Mouse (Mus musculus): ENCODE data around the gene Plekha4. TPM values are rescaled to one million over a fixed set of nuclear protein-coding genes. Genes with fewer than 3 reads are reported as not detected.
A peak's percentile ranks its signal among the peaks of the same experiment; 100 is the strongest.
"Not testable (repeated sequence)": the region's sequence is repeated elsewhere in the genome, so short reads cannot be mapped to it uniquely, and the experiment has no call there.

Plekha4 gene
- polyA plus RNA-seq, 1 experiment from 2014 or later = 1.1 TPM

- ATAC-seq (replicated peaks; ENCODE audit: insufficient number of reproducible peaks, low FRiP score, low TSS enrichment); H3K4me2 ChIP-seq; H3K9ac ChIP-seq (ENCODE audit: low read depth, low read length); H3K4me3 ChIP-seq (ENCODE audit: low read depth, low read length); H3K9me3 ChIP-seq (replicated peaks; ENCODE audit: control insufficient read depth, low read length); H3K27me3 ChIP-seq (ENCODE audit: control insufficient read depth, insufficient read depth, low read length); H3K27ac ChIP-seq (ENCODE audit: low read depth, low read length); H3K36me3 ChIP-seq (ENCODE audit: control insufficient read depth, insufficient read depth, low read length); H3K4me1 ChIP-seq (ENCODE audit: control insufficient read depth, insufficient read depth, low read length): not testable (repeated sequence)
- WGBS (ENCODE audit: insufficient replicate concordance) = 67% methylated on average over 5 of the region's 5 CpGs
These were observed 9.3 kb upstream of the Plekha4 start for GRCm38 (mm10) chr7:45516846-45517245.

DNA sequence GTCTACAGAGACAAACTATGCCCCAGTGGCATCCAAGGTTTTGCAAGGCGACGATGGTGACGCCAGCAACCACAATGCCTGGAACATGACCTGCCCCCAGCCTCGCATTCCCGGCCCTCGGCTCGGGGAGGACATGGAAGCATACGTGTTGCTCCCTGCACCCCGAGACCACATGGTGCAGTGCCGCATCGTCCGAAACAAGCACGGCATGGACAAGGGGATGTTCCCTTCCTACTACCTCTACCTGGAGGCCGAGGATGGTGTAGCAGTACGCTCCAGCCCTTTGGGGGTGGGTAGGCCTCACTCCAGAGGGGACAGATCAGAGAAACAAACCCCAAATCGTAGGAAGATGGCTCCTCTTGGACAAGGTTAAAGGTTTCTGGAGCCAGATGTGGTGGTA, 7.5 kb upstream of the Plekha4 start:
- H3K27me3 ChIP-seq (ENCODE audit: control insufficient read depth, insufficient read depth, low read length) = no peaks in the 10 kb centered on the region
- H3K4me2 ChIP-seq = no peak overlapping the region
- no peak overlapping the region for H3K9ac ChIP-seq (ENCODE audit: low read depth, low read length)
- H3K36me3 ChIP-seq (ENCODE audit: control insufficient read depth, insufficient read depth, low read length) = no peaks in the 10 kb centered on the region
- peaks cover 10% of the 10 kb centered on the region for H3K4me1 ChIP-seq (ENCODE audit: control insufficient read depth, insufficient read depth, low read length)
- no peak overlapping the region for H3K27ac ChIP-seq (ENCODE audit: low read depth, low read length)
- no peak for ATAC-seq (replicated peaks; ENCODE audit: insufficient number of reproducible peaks, low FRiP score, low TSS enrichment)
- no peaks in the 10 kb centered on the region for H3K9me3 ChIP-seq (replicated peaks; ENCODE audit: control insufficient read depth, low read length)
- H3K4me3 ChIP-seq (ENCODE audit: low read depth, low read length) = no peak overlapping the region
- 93% methylated on average over 16 of the region's 16 CpGs for WGBS (ENCODE audit: insufficient replicate concordance)

DNA sequence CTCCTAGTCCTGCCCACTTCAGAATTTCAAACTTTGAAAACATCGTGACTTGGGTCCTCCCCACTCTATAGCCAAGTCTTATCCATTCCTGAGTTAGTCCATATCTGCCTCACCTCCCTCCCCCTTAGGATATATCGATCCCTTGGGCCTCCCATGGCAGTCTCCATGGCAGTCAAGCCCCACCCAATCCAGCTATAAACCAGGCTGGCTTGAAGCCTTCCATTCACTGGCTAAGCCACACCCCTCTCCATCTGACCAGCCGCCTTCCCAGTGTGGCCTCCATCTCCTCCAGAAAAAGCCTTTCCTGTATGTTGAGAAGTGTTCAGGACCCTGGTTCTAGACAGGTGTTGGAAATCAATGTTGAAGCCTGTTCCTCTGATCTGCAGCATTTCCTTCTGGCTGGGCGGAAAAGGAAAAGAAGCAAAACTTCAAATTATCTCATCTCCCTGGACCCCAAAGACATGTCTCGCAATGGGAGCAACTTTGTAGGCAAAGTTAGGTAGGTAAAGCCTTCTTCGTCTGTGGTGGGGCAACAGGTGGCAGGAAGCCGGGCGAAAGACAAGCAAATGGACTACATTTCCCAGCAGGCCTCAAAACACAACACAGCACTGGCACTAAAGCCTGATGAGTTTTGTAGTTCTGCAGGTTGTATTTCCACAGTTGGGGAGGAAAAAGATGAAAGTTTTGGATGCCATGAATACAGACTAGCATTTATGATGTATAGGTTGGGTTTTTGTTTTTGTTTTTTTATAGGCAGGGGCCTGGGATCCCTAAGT, 6.6 kb upstream of the Plekha4 start:
- no peaks in the 10 kb centered on the region for H3K9me3 ChIP-seq (replicated peaks; ENCODE audit: control insufficient read depth, low read length)
- 71% methylated on average over 8 of the region's 8 CpGs for WGBS (ENCODE audit: insufficient replicate concordance)

GRCm38 (mm10) chr7:45520605-45521004, 5.5 kb upstream of the Plekha4 start:
- Histone ChIP-seq H3K27ac (ENCODE audit: low read depth, low read length) (no peak overlapping the region), H3K9ac (ENCODE audit: low read depth, low read length) (no peak overlapping the region), H3K27me3 (ENCODE audit: control insufficient read depth, insufficient read depth, low read length) (no peaks in the 10 kb centered on the region), H3K4me2 (no peak overlapping the region), H3K4me3 (ENCODE audit: low read depth, low read length) (no peak overlapping the region), H3K36me3 (ENCODE audit: control insufficient read depth, insufficient read depth, low read length) (no peaks in the 10 kb centered on the region), H3K9me3 (replicated peaks; ENCODE audit: control insufficient read depth, low read length) (no peaks in the 10 kb centered on the region), H3K4me1 (ENCODE audit: control insufficient read depth, insufficient read depth, low read length) (peaks cover 18% of the 10 kb centered on the region)
- no peak for ATAC-seq (replicated peaks; ENCODE audit: insufficient number of reproducible peaks, low FRiP score, low TSS enrichment)
- 90% methylated on average over 7 of the region's 7 CpGs for WGBS (ENCODE audit: insufficient replicate concordance)

More for the DNA sequence above, 6.6 kb upstream of the Plekha4 start:
- Histone ChIP-seq H3K27ac (ENCODE audit: low read depth, low read length) (no peak overlapping the region), H3K9ac (ENCODE audit: low read depth, low read length) (no peak overlapping the region), H3K4me3 (ENCODE audit: low read depth, low read length) (no peak overlapping the region), H3K27me3 (ENCODE audit: control insufficient read depth, insufficient read depth, low read length) (no peaks in the 10 kb centered on the region), H3K4me1 (ENCODE audit: control insufficient read depth, insufficient read depth, low read length) (peaks cover 12% of the 10 kb centered on the region), H3K4me2 (no peak overlapping the region), H3K36me3 (ENCODE audit: control insufficient read depth, insufficient read depth, low read length) (no peaks in the 10 kb centered on the region)
- ATAC-seq (replicated peaks; ENCODE audit: insufficient number of reproducible peaks, low FRiP score, low TSS enrichment) = no peak

DNA sequence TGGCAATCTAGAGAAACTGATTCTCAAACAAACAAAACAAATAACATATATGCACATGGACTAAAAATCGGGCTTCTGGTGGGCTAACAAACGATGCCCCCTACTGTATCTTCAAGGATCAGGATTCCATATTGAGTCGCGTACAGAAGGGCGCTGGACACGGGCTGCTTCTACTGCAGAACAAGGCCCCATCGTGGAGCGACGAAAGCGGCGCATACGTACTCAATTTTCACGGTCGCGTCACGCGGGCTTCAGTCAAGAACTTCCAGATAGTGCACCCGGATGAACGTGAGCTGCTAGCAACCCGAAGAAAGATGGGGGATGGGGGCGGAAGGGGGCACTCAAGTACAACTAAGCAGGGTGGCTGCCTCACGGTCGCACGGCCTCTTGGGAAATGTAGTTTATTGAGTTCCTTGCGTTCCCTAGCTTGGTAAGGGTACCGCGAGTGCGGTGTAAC, 4.4 kb upstream of the Plekha4 start:
- ATAC-seq (replicated peaks; ENCODE audit: insufficient number of reproducible peaks, low FRiP score, low TSS enrichment) = no peak
- under 1% methylated on average over 28 of the region's 28 CpGs for WGBS (ENCODE audit: insufficient replicate concordance)
- no peaks in the 10 kb centered on the region for H3K27me3 ChIP-seq (ENCODE audit: control insufficient read depth, insufficient read depth, low read length)
- H3K27ac ChIP-seq (ENCODE audit: low read depth, low read length) = peak overlapping the region; percentile 82
- peaks cover 14% of the 10 kb centered on the region for H3K4me1 ChIP-seq (ENCODE audit: control insufficient read depth, insufficient read depth, low read length)
- no peaks in the 10 kb centered on the region for H3K36me3 ChIP-seq (ENCODE audit: control insufficient read depth, insufficient read depth, low read length)
- H3K9me3 ChIP-seq (replicated peaks; ENCODE audit: control insufficient read depth, low read length) = no peaks in the 10 kb centered on the region
- H3K4me2 ChIP-seq = peak overlapping the region; percentile 64
- H3K9ac ChIP-seq (ENCODE audit: low read depth, low read length) = peak overlapping the region; percentile 80
- peak overlapping the region; percentile 57 for H3K4me3 ChIP-seq (ENCODE audit: low read depth, low read length)

GRCm38 (mm10) chr7:45522194-45522752, 3.9 kb upstream of the Plekha4 start:
- 53% methylated on average over 16 of the region's 16 CpGs for WGBS (ENCODE audit: insufficient replicate concordance)
- peak overlapping the region; percentile 57 for H3K4me3 ChIP-seq (ENCODE audit: low read depth, low read length)

DNA sequence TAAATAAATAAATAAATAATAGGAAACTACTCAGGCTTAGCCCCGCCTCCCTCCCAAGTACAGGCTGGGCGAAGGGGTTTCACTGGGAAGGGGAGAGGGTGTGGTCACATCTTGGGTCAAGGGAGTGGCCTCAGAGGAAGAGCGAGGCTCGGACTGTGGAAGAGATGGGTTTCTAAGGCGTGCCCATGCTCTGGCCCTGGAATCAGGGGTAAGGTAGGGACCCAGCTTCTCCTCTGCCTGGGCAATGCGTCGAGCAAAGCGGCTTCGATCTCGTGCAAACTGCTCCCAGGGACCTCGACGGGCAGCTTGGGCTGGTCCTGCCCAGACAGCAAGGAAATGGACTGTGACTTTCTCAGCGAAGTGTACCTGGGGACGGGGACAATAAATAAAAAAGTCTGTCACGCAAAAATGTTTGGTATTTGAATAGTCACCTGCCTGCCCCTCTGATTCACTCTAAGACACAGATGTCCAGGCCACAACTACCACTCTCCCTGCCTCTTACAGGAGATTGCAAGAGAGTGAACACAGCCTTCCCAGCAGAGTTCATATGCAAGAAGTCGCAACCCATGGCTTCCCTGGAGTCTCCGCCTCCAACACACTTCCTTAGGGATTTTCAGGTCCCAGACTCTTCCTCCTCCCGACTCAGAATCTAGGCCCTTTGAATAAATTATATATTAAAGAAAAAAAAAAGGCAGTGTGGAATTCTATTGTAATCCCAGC, 3.0 kb upstream of the Plekha4 start:
- peak overlapping the region; percentile 73 for H3K9ac ChIP-seq (ENCODE audit: low read depth, low read length)
- 58% methylated on average over 18 of the region's 18 CpGs for WGBS (ENCODE audit: insufficient replicate concordance)
- H3K9me3 ChIP-seq (replicated peaks; ENCODE audit: control insufficient read depth, low read length) = no peaks in the 10 kb centered on the region
- no peak for ATAC-seq (replicated peaks; ENCODE audit: insufficient number of reproducible peaks, low FRiP score, low TSS enrichment)
- H3K27me3 ChIP-seq (ENCODE audit: control insufficient read depth, insufficient read depth, low read length) = no peaks in the 10 kb centered on the region
- peak overlapping the region; percentile 64 for H3K4me2 ChIP-seq
- no peaks in the 10 kb centered on the region for H3K36me3 ChIP-seq (ENCODE audit: control insufficient read depth, insufficient read depth, low read length)
- H3K27ac ChIP-seq (ENCODE audit: low read depth, low read length) = peak overlapping the region; percentile 23
- peaks cover 14% of the 10 kb centered on the region for H3K4me1 ChIP-seq (ENCODE audit: control insufficient read depth, insufficient read depth, low read length)
- peak overlapping the region; percentile 57 for H3K4me3 ChIP-seq (ENCODE audit: low read depth, low read length)

More at GRCm38 (mm10) chr7:45522194-45522752, 3.9 kb upstream of the Plekha4 start:
- Histone ChIP-seq H3K9ac (ENCODE audit: low read depth, low read length) (peak overlapping the region; percentile 80), H3K36me3 (ENCODE audit: control insufficient read depth, insufficient read depth, low read length) (no peaks in the 10 kb centered on the region), H3K9me3 (replicated peaks; ENCODE audit: control insufficient read depth, low read length) (no peaks in the 10 kb centered on the region), H3K4me2 (peak overlapping the region; percentile 64), H3K27ac (ENCODE audit: low read depth, low read length) (no peak overlapping the region), H3K4me1 (ENCODE audit: control insufficient read depth, insufficient read depth, low read length) (peaks cover 14% of the 10 kb centered on the region), H3K27me3 (ENCODE audit: control insufficient read depth, insufficient read depth, low read length) (no peaks in the 10 kb centered on the region)
- ATAC-seq (replicated peaks; ENCODE audit: insufficient number of reproducible peaks, low FRiP score, low TSS enrichment) = no peak

DNA sequence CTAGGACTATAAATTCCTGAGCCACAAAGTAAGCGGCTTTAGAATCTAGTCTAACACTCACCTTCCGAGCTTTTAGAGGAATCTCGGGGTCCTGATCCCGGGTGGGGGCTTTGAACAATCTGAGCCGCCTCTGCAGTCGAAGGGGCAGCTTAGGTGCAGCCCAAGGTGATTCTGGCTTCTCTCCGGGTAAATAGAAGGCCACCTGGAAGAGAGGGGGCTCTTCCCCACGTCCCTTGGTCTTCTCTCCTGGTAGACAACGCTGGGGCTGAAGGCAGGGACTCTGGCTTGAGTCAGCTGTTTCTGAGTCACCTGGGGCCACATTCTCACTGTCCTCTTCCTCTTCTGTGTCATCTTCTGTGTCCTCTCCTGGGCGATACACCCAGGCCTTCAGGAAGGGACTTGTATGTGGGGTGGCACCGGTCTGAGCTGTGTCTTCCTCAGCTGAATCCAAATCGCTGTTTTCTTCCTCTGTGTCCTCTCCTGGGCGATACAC, 2.4 kb upstream of the Plekha4 start:
- no peaks in the 10 kb centered on the region for H3K36me3 ChIP-seq (ENCODE audit: control insufficient read depth, insufficient read depth, low read length)
- 71% methylated on average over 13 of the region's 13 CpGs for WGBS (ENCODE audit: insufficient replicate concordance)
- peak overlapping the region; percentile 73 for H3K9ac ChIP-seq (ENCODE audit: low read depth, low read length)
- no peaks in the 10 kb centered on the region for H3K9me3 ChIP-seq (replicated peaks; ENCODE audit: control insufficient read depth, low read length)
- H3K27me3 ChIP-seq (ENCODE audit: control insufficient read depth, insufficient read depth, low read length) = no peaks in the 10 kb centered on the region
- H3K4me1 ChIP-seq (ENCODE audit: control insufficient read depth, insufficient read depth, low read length) = peaks cover 14% of the 10 kb centered on the region
- peak overlapping the region; percentile 23 for H3K27ac ChIP-seq (ENCODE audit: low read depth, low read length)
- H3K4me2 ChIP-seq = peak overlapping the region; percentile 64
- no peak for ATAC-seq (replicated peaks; ENCODE audit: insufficient number of reproducible peaks, low FRiP score, low TSS enrichment)
- peak overlapping the region; percentile 57 for H3K4me3 ChIP-seq (ENCODE audit: low read depth, low read length)
